Mouse (Mus musculus): ENCODE results near the gene Gm21988.

DNA sequence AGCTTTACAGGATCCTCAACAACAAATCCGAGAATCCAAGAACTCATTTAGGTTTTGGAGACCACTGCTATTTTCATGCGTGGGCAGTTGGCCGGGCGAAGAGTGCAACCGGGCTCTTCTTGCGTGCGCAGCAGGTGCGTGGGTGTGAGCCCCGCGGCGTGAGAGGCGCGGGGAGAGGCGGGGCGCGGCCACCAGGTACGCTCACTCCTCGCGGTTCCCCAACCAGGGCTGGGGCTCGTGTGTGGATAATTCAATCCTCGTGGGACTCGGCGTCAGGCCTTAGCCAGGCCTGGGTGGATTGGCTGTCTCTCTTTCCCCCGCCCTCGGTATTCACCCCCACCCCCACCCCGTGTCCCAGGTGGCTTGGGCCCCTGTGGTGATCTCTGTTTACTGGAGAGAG, 25.9 kb downstream of the Gm21988 start:
- TF ChIP-seq MAFK (IDR thresholded peaks at IDR 0.05; ENCODE audit: insufficient read depth, low read depth, low read length), result no peak
- no peak for TF ChIP-seq ZNF384 (IDR thresholded peaks at IDR 0.05; ENCODE audit: low read depth, low read length)
- TF ChIP-seq HCFC1 (IDR thresholded peaks at IDR 0.05; ENCODE audit: borderline replicate concordance, insufficient read depth, low read length), result no peak
- no peak for TF ChIP-seq ZC3H11A (IDR thresholded peaks at IDR 0.05; ENCODE audit: borderline replicate concordance, low read depth, low read length)
- TF ChIP-seq CHD2 (IDR thresholded peaks at IDR 0.05; ENCODE audit: low read depth, low read length), result no peak
